Mouse (Mus musculus) erythroid progenitor cell, adult 5-6 weeks (primary cell): ENCODE results near the gene Zhx3. TPM values are rescaled to one million over a fixed set of nuclear protein-coding genes. Genes with fewer than 3 reads are reported as not detected.
A peak's percentile ranks its signal among the peaks of the same experiment; 100 is the strongest.

Source experiments
- ATAC-seq: replicated peaks from 2 replicates; pipeline ENCODE4 v1.8.0; 2016; ENCODE audit warnings: moderate number of reproducible peaks, mild to moderate bottlenecking, moderate TSS enrichment, inconsistent platforms; ENCODE audit not compliant: poor library complexity, low FRiP score, severe bottlenecking
- total RNA-seq, 2 experiments: library from RNA; stranded (forward) in 1 of 2; stranded (reverse) in 1 of 2; fragments of 150-400 nt in 1 of 2; fragments of 186-747, 209-891 nt in 1 of 2; gene quantifications; 2 replicates each; pipeline versions ENCODE4 v1.2.3 to v1.2.4; 2015 to 2017; ENCODE audit warnings: low replicate concordance in 2 of 2

The Zhx3 gene
- total RNA-seq (2015; ENCODE audit: low replicate concordance) (2.1 and 5.8 TPM in 2 replicates), total RNA-seq (2017; ENCODE audit: low replicate concordance) (2.1 and 7.3 TPM in 2 replicates)

DNA sequence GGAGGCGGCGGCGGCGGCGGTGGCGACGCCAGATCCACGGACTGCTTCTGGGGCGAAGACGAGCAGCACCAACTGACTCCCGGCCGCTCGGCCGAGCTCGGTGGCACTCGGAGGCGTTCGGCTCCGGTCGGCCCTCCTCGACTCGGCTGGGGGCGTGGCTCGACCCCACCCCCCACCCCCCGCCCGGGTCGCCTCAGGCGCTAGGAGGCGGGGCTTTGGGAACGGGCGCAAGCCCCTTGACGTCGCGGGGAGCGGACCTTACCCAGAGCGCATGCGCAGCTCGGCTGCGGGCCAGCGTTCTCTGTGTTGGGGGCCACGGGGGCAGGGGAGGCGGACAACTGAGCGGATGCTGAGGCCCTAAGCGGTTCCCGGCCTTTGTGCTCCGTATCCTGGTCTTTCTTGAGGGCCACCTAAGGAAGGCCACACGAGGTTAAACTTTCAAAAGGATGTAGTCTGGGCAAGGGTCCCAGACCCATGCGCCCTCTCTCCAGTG, at the start of gene Zhx3:
Zhx3 (minus strand) TSS at position 109 of the 493 bp plus-strand sequence.
- ATAC-seq, result peak; percentile 71

GRCm38 (mm10) chr2:160921285-160921684, 48.5 kb upstream of the Zhx3 start:
- no peak for ATAC-seq

DNA sequence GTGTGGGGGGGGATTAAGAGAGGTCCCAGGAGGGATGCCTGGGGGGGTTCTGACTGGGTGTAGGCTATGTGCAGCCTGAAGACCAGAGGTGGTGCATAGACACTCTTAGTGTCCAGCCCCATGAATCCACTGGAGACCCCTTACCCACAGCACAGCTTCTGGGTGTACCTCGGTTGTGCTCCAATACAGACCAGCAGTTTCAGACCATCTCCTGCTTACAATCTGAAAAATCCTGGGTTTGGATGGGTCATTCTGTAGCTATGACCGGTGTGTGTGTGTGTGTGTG, 46.1 kb upstream of the Zhx3 start:
- no peak for ATAC-seq

GRCm38 (mm10) chr2:160918154-160918929, 45.5 kb upstream of the Zhx3 start:
- no peak for ATAC-seq

DNA sequence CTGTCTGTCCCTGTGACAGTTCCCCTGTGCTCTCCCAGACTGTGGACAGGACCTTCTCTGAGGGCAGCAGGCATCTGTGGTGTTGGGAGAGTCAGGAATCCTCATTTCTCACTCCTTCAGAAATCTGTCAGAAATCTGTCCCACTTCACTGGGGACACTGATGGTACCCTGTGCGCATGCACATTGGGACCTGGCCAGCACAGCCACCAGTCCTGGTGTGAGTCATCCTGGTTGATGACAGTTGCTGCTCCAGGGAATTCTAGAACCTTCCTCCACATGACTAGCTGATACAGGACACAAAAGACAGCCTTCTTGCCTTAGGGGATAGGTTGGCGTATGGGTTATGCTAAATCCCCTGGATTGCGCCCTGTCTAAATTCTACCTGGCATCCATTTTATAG, 44.5 kb upstream of the Zhx3 start:
- no peak for ATAC-seq

- no peak for ATAC-seq
Observed at GRCm38 (mm10) chr2:160916714-160917113, 43.9 kb upstream of the Zhx3 start.

DNA sequence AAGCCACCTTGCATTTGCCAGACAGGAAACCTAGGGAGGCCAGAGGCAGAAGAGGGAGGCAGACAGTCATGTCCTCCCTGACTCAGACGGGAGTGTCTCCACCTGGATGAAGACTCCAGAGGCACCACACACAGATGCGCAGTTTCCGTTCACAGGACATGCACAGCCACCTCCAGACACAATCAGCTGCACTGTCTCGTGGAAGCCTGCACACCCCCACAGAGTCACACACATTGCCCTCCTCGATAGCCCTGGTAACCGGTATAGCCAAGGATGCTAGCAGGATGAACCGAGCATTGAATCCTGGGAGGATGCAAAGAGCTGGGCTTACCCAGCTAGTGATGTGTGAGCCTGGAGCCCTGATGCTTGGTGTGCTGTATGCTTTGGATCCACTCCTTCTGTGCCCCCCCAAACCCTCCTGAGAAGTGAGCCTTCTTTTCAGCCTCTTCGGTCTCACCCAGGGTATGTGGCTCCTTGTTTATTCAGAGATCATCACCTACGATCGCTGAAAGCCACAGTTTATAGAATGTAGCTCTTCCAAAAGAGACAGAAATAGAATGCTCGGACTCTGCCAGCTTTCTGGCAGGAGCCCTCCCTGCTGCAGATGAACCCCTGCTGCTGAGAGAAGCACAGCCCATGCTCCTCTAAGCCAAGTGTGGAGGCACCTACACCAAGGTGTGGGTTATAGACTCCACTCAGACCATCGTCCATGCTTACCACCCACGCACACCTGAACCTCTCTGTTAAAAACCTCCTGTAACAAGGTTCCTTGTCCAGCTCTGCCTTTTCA, 43.2 kb upstream of the Zhx3 start:
- ATAC-seq, result no peak

- ATAC-seq, result no peak
Observed at GRCm38 (mm10) chr2:160914656-160915055, 41.9 kb upstream of the Zhx3 start.

DNA sequence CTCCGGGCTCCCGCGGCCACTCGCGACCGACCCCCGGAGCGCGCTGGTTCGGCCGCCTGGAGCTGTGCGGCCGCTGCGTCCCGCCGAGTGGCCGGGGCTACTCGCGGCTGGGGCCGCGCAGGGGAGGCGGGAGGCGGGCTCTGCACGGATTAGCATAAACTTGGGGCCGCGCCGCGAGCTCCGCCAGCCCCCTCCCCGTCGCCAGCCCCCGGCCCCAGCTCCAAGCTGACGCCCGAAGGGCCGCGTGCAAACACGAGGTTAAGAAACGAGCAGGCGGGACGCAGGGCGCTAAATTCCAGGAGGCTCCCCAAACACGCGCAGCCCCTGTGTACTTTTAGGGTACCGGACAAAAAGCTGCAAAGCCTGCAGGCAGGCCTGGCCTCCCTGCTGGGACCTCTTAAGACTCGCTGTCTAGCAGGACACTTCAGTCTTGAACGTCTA, 39.5 kb upstream of the Zhx3 start, which contains the start of gene Emilin3:
Emilin3 (minus strand) TSS at position 98 of the 441 bp plus-strand sequence.
- ATAC-seq, result no peak

GRCm38 (mm10) chr2:160911558-160912201, 38.9 kb upstream of the Zhx3 start:
- no peak for ATAC-seq

DNA sequence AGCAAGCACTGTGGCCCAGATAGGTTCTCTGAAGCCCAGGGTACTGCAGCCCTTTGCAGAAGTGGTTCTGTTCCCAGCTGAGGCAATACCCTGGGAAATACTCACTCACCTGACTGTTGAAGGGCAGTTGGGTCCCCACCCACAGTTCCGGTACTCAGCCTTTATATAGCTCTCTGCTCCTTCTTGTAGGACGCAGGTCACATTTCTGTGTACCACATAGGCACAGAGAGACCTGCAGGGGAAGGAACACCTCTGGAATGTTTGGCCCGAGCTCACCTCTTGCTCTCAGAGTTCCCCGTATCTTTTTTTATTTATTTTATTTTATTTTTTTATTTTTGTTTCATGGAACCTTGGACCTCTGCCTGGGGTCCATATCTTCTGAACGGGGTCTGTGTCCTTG, 37.8 kb upstream of the Zhx3 start:
- no peak for ATAC-seq

GRCm38 (mm10) chr2:160908607-160909006, 35.8 kb upstream of the Zhx3 start:
- no peak for ATAC-seq

DNA sequence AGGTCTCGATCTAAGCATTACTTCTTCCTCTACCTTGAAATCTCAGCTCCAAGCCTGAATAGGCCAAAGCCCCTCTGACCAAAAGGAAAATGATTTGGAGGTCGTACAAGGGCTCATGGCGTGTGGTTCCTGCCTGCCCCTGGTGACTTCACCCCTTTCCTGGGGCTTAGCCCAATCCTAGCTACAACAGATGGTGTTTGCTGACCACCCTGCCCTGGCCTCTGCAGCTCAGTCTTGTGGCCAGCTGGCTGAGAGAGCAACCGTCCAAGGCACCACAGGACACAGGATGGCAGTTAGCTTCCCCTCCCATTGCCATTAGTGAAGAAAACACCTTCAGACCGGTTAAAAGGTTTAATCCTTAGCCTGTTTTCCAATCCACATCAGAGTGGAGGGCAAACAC, 33.3 kb upstream of the Zhx3 start:
- ATAC-seq, result no peak

GRCm38 (mm10) chr2:160905301-160905700, 32.5 kb upstream of the Zhx3 start:
- ATAC-seq, result no peak

DNA sequence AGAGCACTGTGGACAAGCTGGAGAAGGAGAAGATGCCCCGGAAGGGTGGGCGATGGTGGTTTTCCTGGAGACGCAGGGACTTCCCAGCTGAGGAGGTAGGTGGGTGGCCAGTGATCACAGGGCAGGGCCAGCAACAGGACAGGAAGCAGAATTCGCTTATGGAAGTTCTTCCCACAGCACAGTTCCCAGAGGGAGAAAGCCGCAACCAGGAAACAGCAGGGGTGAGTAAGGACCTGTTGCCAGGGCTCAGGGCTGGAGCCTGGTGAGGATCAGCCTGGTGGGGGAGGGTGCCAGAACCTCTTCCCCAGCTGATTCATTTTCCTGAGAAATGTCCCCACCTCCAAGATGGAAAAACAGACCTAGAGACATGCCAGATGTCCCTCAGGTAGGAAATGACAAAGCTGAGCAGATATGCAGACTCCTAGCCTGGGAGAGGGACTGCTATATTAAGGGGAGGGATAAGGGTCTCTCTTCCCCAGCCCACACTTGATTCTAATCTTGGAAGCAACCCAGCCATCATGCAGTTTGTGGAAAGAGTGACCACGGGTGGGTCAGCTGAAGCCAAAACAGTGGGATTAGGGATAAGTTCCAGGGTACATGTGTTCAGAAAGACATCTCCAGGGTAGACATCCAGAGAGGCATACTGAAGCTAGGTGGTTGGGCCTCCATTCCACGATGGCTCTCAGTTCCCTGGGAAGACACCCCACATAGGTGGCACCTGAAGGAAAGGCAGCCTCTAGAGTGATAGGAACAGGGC, 29.0 kb upstream of the Zhx3 start:
- ATAC-seq, result no peak

DNA sequence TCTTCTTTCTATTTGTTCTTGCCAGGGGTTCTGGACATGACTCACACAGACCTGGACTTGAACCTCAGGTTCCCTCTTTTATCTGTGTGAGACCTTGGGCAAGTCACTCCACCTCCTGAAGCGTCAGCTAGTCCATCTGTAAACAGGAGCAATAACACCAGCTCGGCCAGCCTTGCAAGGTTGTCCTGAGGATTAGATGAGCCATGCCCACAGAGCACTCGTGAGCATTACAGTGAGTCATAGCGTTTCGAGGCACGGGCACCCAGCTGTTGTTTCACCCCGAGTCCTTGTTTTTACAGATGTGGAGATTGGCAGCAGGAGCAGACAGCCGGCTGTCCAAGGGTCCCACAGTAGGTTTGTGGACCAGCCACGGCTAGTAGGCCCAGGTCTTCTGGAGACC, 18.9 kb upstream of the Zhx3 start:
- no peak for ATAC-seq

DNA sequence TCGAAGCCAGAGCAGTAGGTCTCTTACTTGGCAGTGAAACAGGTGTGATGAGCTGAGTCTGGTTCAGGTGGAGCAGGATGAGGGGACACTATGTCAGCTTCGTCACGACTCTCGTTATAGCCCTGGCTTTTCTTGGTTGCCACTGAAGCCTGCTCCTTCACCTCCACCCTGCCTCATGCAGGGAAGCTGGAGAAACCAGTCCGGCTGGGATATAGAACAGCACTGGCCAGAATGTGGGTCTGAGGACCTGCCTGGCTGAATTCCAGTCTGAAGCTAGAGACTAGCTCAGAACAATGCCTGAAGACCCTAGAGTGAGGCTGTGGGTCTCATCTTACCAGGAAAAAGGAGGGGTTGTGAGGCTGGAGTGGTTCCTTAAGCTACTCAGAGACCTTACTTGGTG, 18.2 kb upstream of the Zhx3 start:
- ATAC-seq, result no peak

- no peak for ATAC-seq
Observed at GRCm38 (mm10) chr2:160887859-160888258, 15.1 kb upstream of the Zhx3 start.

DNA sequence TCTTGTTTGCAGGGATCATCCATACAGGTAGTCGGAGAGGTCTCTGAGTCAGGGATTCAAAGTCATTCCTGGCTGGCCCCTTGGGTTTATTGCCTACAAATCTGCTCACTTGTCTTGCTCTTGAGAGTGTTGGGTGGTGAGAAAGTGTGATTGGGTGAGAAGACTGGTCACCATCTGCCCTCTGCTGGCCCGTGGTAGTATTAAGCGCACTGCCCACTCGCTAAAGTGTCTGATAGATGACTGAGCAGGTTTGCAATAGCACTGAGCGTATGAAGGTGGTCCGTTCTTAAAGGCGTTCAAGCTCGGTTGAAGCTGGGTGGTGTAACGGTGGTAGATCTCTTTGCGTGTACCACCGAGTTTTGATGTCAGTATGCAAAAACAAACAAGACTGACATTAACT, 14.5 kb upstream of the Zhx3 start:
- ATAC-seq, result peak; percentile 75

GRCm38 (mm10) chr2:160886221-160886620, 13.4 kb upstream of the Zhx3 start:
- no peak for ATAC-seq
